Mouse (Mus musculus) liver, postnatal 0 days (tissue): ENCODE data around the gene Trim47.

Experiments
- CTCF ChIP-seq: sonication (generic); IDR thresholded peaks from 2 replicates; pipeline ENCODE4 v1.5.1; 2016; ENCODE audit warnings: antibody characterized with exemption, low read depth
- EP300 ChIP-seq: IDR thresholded peaks from 2 replicates; pipeline ENCODE4 v1.6.1; 2016; ENCODE audit warnings: antibody characterized with exemption, low read depth, mild to moderate bottlenecking

- TF ChIP-seq CTCF (no peak), EP300 (no peak)
These were observed 48.2 kb downstream of the Trim47 start for GRCm38 (mm10) chr11:116078676-116079320.
